Comparison of ENCODE assay signal across 25 mouse cellular contexts in the genomic region with DNA sequence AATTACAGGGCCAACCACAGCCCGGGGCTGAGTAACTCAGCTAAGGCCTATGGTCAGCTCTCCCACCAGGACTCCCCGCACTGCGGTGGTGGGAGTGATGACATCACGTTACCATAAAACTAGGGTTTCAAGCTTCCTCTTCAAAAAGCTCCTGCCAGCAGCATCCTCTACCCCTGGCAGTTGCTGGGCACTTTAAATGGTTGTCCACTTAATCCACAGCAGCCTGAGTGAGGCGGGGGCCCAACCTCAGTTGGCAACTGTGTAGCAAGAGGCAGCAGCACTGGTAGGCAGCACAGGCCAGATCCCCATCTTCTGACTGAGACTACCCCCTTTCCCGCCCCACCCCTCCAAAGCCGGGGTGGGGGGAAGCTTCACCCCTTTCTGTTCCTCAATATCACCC. TPM values are rescaled to one million over a fixed set of nuclear protein-coding genes. Genes with fewer than 3 reads are reported as not detected.
A peak's percentile ranks its signal among the peaks of the same experiment; 100 is the strongest.
DNase-seq lines count a peak whose midpoint lies in the region; ATAC-seq and TF ChIP-seq lines count a peak whose summit lies in the region.
"Had no signal": no experiment of that assay in that cellular context is flagged by ENCODE, and none has a peak within 500 bp of the region (broad histone marks: within the 10 kb centered on the region; RNA-seq: fewer than 3 reads in every experiment).

No protein-coding gene starts in this region.

- peak; percentile 86 for DNase-seq in heart, adult 11 months
- no peak for DNase-seq in heart, adult 18-20 months
- no peak for DNase-seq in neural tube, embryonic 10.5 days (ENCODE audit: extremely low spot score, low spot score)
- DNase-seq in lung, postnatal 0 days (ENCODE audit: low spot score): no peak
- DNase-seq: adrenal gland, postnatal 14 days; cerebellum, postnatal 10 days; heart, postnatal 4 days; kidney, postnatal 14 days; layer of hippocampus, adult 9-11 months; thymus, postnatal 25 days had no signal

- H3K9me3 ChIP-seq in neural tube, embryonic 12.5 days: no peaks in the 10 kb centered on the region
- no peaks in the 10 kb centered on the region for H3K9me3 ChIP-seq in neural tube, embryonic 15.5 days (replicated peaks)
- H3K9me3 ChIP-seq in lung, postnatal 0 days (ENCODE audit: low read length): no peaks in the 10 kb centered on the region
- H3K9me3 ChIP-seq: liver, embryonic 15.5 days had no signal

- TF ChIP-seq CTCF in lung, postnatal 0 days (IDR thresholded peaks at IDR 0.05): no peak

- H3K4me2 ChIP-seq in neural tube, embryonic 12.5 days (replicated peaks): peak overlapping the region; percentile 85
- H3K4me2 ChIP-seq in neural tube, embryonic 15.5 days: peak overlapping the region; percentile 92
- no peak overlapping the region for H3K4me2 ChIP-seq in lung, postnatal 0 days (replicated peaks; ENCODE audit: low read depth, low read length)
- H3K4me2 ChIP-seq: liver, embryonic 15.5 days had no signal

- peaks cover 12% of the 10 kb centered on the region for H3K4me1 ChIP-seq in neural tube, embryonic 12.5 days
- H3K4me1 ChIP-seq in neural tube, embryonic 15.5 days: peaks cover 38% of the 10 kb centered on the region
- H3K4me1 ChIP-seq in lung, postnatal 0 days (ENCODE audit: insufficient read depth, low read depth, low read length): 0 out of 2 replicates have a peak, but pooled peaks cover 8% of the 10 kb centered on the region

- no peak overlapping the region for H3K27ac ChIP-seq in neural tube, embryonic 12.5 days
- peak overlapping the region; percentile 95; the same call in 1 of the 2 replicates for H3K27ac ChIP-seq in neural tube, embryonic 15.5 days (replicated peaks)
- H3K27ac ChIP-seq in lung, postnatal 0 days (ENCODE audit: low read length): no peak overlapping the region
- H3K27ac ChIP-seq: liver, embryonic 15.5 days; stomach, postnatal 0 days had no signal

- ATAC-seq in neural tube, embryonic 12.5 days (ENCODE audit: low FRiP score, low read depth): no peak
- ATAC-seq in granulocyte monocyte progenitor cell, adult 5-6 weeks (replicated peaks; ENCODE audit: poor library complexity, severe bottlenecking): peak; percentile 36
- no peak for ATAC-seq in neural tube, embryonic 15.5 days (ENCODE audit: low FRiP score)
- no peak for ATAC-seq in lung, postnatal 0 days
- ATAC-seq: activated CD4-positive, CD25-positive, alpha-beta regulatory T cell, adult 4 months; intestine, postnatal 0 days; Patski had no signal

- H3K27me3 ChIP-seq in neural tube, embryonic 12.5 days (replicated peaks): peaks cover 17% of the 10 kb centered on the region
- no peaks in the 10 kb centered on the region for H3K27me3 ChIP-seq in neural tube, embryonic 15.5 days (replicated peaks)
- H3K27me3 ChIP-seq in lung, postnatal 0 days (replicated peaks; ENCODE audit: insufficient read depth, low read length): peaks cover 32% of the 10 kb centered on the region

- H3K9ac ChIP-seq in neural tube, embryonic 12.5 days: no peak overlapping the region
- no peak overlapping the region for H3K9ac ChIP-seq in neural tube, embryonic 15.5 days (replicated peaks)
- no peak overlapping the region for H3K9ac ChIP-seq in lung, postnatal 0 days (replicated peaks; ENCODE audit: low read depth)
- H3K9ac ChIP-seq: liver, embryonic 15.5 days had no signal

- TF ChIP-seq EP300 in lung, postnatal 0 days (IDR thresholded peaks at IDR 0.05): no peak

- WGBS in neural tube, embryonic 12.5 days: 54% methylated on average over 7 of the region's 7 CpGs
- 55% methylated on average over 7 of the region's 7 CpGs for WGBS in neural tube, embryonic 15.5 days
- 76% methylated on average over 7 of the region's 7 CpGs for WGBS in lung, postnatal 0 days

- no peak overlapping the region for H3K4me3 ChIP-seq in neural tube, embryonic 12.5 days
- no peak overlapping the region for H3K4me3 ChIP-seq in neural tube, embryonic 15.5 days (replicated peaks)
- H3K4me3 ChIP-seq in lung, postnatal 0 days (ENCODE audit: low read depth, low read length): no peak overlapping the region
- H3K4me3 ChIP-seq: erythroblast, embryonic 14.5 days; liver, embryonic 15.5 days had no signal

- H3K36me3 ChIP-seq in neural tube, embryonic 12.5 days: no peaks in the 10 kb centered on the region
- H3K36me3 ChIP-seq in neural tube, embryonic 15.5 days: no peaks in the 10 kb centered on the region
- H3K36me3 ChIP-seq in lung, postnatal 0 days (ENCODE audit: insufficient read depth, low read length): no peaks in the 10 kb centered on the region
- H3K36me3 ChIP-seq: liver, embryonic 15.5 days had no signal

RNA-seq across cellular contexts. Expression of a gene that starts 0.9 kb away (rescaled TPM):
- total RNA-seq in heart, adult 18-20 months (2021): 1 to 10 TPM; 1.2 to 1.8 TPM
- 132 and 136 TPM in 2 replicates for polyA plus RNA-seq in neural tube, embryonic 12.5 days (2016; fragmentation: Nextera tagmentation; extraction: Ambion mirVana)
- total RNA-seq in granulocyte monocyte progenitor cell, adult 5-6 weeks (2014; fragmentation: Nextera tagmentation): not detected in 2 replicates
- not detected in 2 replicates for total RNA-seq in granulocyte monocyte progenitor cell, adult 5-6 weeks (2017)
- polyA plus RNA-seq in neural tube, embryonic 15.5 days (2015; fragmentation: Nextera tagmentation; extraction: Ambion mirVana): 433 and 485 TPM in 2 replicates
- polyA plus RNA-seq in lung, postnatal 0 days (2015; fragmentation: Nextera tagmentation; extraction: Ambion mirVana): 3.2 and 4.4 TPM in 2 replicates
- polyA plus RNA-seq: activated CD4-positive, CD25-positive, alpha-beta regulatory T cell, adult 4 months; Patski had no signal

RNA-seq across cellular contexts. Expression of a gene that starts 32.3 kb away (rescaled TPM):
- not detected for total RNA-seq in heart, adult 18-20 months (2021)
- not detected in 2 replicates for polyA plus RNA-seq in neural tube, embryonic 12.5 days (2016; fragmentation: Nextera tagmentation; extraction: Ambion mirVana)
- not detected in 2 replicates for total RNA-seq in granulocyte monocyte progenitor cell, adult 5-6 weeks (2014; fragmentation: Nextera tagmentation)
- total RNA-seq in granulocyte monocyte progenitor cell, adult 5-6 weeks (2017): not detected in 2 replicates
- polyA plus RNA-seq in neural tube, embryonic 15.5 days (2015; fragmentation: Nextera tagmentation; extraction: Ambion mirVana): not detected in 2 replicates
- 0.08 and 0.10 TPM in 2 replicates for polyA plus RNA-seq in lung, postnatal 0 days (2015; fragmentation: Nextera tagmentation; extraction: Ambion mirVana)
- total RNA-seq: heart, postnatal 4 days; left cerebral cortex, postnatal 10 days had no signal
- polyA plus RNA-seq: activated CD4-positive, CD25-positive, alpha-beta regulatory T cell, adult 4 months; embryonic facial prominence, embryonic 11.5 days; gonadal fat pad, adult 2 months; heart, embryonic 14.5 days; limb, embryonic 14.5 days; neural tube, embryonic 11.5 days; Patski had no signal

RNA-seq across cellular contexts. Expression of a gene that starts 58.0 kb away (rescaled TPM):
- total RNA-seq in heart, adult 18-20 months (2021): under 1 TPM in 1 of 2 experiments, not detected in 1; 0.28 TPM
- polyA plus RNA-seq in neural tube, embryonic 12.5 days (2016; fragmentation: Nextera tagmentation; extraction: Ambion mirVana): 0.09 and 0.29 TPM in 2 replicates
- total RNA-seq in granulocyte monocyte progenitor cell, adult 5-6 weeks (2014; fragmentation: Nextera tagmentation): not detected in 2 replicates
- not detected in 2 replicates for total RNA-seq in granulocyte monocyte progenitor cell, adult 5-6 weeks (2017)
- 0.10 and 0.75 TPM in 2 replicates for polyA plus RNA-seq in neural tube, embryonic 15.5 days (2015; fragmentation: Nextera tagmentation; extraction: Ambion mirVana)
- 65.3 and 73.6 TPM in 2 replicates for polyA plus RNA-seq in lung, postnatal 0 days (2015; fragmentation: Nextera tagmentation; extraction: Ambion mirVana)
- total RNA-seq: adrenal gland, postnatal 14 days; heart, postnatal 4 days; left cerebral cortex, postnatal 10 days had no signal
- polyA plus RNA-seq: activated CD4-positive, CD25-positive, alpha-beta regulatory T cell, adult 4 months; erythroblast, embryonic 14.5 days; Patski had no signal

Comparison
In these comparisons a context has a peak if more than half of its experiments do, and no peak if none do; other contexts are left out.
1. RNA of a gene that starts 0.9 kb away (polyA plus RNA-seq): 433 to 485 TPM in neural tube, embryonic 15.5 days and 132 to 136 TPM in neural tube, embryonic 12.5 days; 3.2 to 4.4 TPM in lung, postnatal 0 days; every median in the first group is over 10 times any median in the second.
2. RNA of a gene that starts 58.0 kb away (polyA plus RNA-seq): 65.3 to 73.6 TPM in lung, postnatal 0 days; 0.09 to 0.29 TPM in neural tube, embryonic 12.5 days and 0.10 to 0.75 TPM in neural tube, embryonic 15.5 days; every median in the first group is over 10 times any median in the second.